Mouse (Mus musculus): Measurements from ENCODE around the gene Prkca.

- TF ChIP-seq POLR2A (IDR thresholded peaks at IDR 0.05; ENCODE audit: borderline replicate concordance, insufficient read depth, low read length) (no peak), CTCF (IDR thresholded peaks at IDR 0.05; ENCODE audit: borderline replicate concordance, insufficient read depth, low read depth, low read length) (no peak)
These were observed 56.4 kb downstream of the Prkca start for GRCm38 (mm10) chr11:108287321-108287720.

All from cerebellum, adult 2 months (tissue).